Mouse (Mus musculus) cerebellum, adult 2 months (tissue): ENCODE measurements around the gene Btbd2.

Experiments used
- CTCF ChIP-seq: fragments of 200-500 bp; IDR thresholded peaks from 2 replicates; pipeline ENCODE4 v1.5.1; 2011; ENCODE audit warnings: low read depth, mild to moderate bottlenecking, control low read depth, low read length, moderate library complexity, borderline replicate concordance; ENCODE audit not compliant: insufficient read depth
- POLR2A ChIP-seq: fragments of 200-500 bp; IDR thresholded peaks from 2 replicates; pipeline ENCODE4 v1.6.1; 2011; ENCODE audit warnings: low read length, control low read depth, borderline replicate concordance; ENCODE audit not compliant: insufficient read depth

GRCm38 (mm10) chr10:80673690-80674089 is 16.8 kb upstream of the Btbd2 start:
- no peak for TF ChIP-seq POLR2A
- TF ChIP-seq CTCF: no peak
